Mouse (Mus musculus): ENCODE measurements around the gene Nrn1l.

Gene Nrn1l

DNA sequence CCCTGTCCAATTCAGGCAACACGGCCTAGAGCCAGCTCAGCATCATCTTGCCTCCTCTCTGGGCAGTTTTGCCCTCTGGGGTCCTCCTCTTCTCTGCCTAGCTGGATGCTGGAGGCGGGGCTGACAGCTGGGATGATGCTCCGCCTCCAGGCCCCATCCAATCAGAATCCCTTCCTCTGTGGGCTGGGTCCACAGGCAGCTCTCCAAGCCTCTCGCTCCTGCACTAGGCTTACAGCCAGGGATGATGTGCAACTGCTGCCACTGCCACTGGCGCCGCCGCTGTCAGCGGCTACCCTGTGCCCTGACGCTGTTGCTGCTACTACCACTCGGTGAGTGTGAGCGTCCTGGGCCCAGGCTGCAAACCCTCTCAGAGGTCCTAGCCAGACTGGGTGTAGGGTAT lies at the start of gene Nrn1l:
Nrn1l (plus strand) TSS at position 229 of the 400 bp plus-strand sequence.
- peak; percentile 86 for DNase-seq

GRCm38 (mm10) chr8:105846678-105847077 lies 46.7 kb upstream of the Nrn1l start:
- no peak for DNase-seq

- no peak for DNase-seq
These were observed 43.4 kb upstream of the Nrn1l start for GRCm38 (mm10) chr8:105850014-105850413.

- no peak for DNase-seq
These were observed 42.8 kb upstream of the Nrn1l start for GRCm38 (mm10) chr8:105850611-105851010.

GRCm38 (mm10) chr8:105851651-105852143 lies 41.7 kb upstream of the Nrn1l start:
- peak; percentile 95 for DNase-seq

- DNase-seq = peak; percentile 27
These were observed 41.1 kb upstream of the Nrn1l start for GRCm38 (mm10) chr8:105852146-105852729.

DNA sequence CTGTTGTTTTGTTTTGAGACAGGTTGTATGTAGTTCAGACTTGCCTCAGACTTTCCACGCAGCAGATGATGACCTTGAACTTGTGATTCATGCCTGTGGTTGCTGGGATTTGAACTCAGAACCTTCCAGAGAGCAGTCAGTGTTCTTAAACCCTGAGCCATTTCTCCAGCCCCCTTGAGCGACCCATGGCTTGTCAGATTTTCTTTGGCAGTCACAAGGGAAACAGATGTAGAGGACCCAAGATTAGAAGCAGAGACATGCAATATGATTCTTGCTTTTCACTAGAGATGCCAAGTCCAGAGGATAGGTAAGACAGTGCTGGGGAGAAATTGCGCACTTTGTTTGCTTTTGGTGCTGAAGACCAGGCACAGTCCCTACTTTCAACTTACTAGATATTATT lies 40.2 kb upstream of the Nrn1l start, which contains the start of gene Cenpt:
Cenpt (minus strand) TSS at position 101 of the 400 bp plus-strand sequence.
- no peak for DNase-seq

GRCm38 (mm10) chr8:105854303-105854702 lies 39.1 kb upstream of the Nrn1l start:
- no peak for DNase-seq

GRCm38 (mm10) chr8:105854715-105855216 lies 38.6 kb upstream of the Nrn1l start, which contains the start of gene Thap11:
Gene Thap11, plus strand, starts transcription at chr8:105855132.
- DNase-seq = peak; percentile 96

DNA sequence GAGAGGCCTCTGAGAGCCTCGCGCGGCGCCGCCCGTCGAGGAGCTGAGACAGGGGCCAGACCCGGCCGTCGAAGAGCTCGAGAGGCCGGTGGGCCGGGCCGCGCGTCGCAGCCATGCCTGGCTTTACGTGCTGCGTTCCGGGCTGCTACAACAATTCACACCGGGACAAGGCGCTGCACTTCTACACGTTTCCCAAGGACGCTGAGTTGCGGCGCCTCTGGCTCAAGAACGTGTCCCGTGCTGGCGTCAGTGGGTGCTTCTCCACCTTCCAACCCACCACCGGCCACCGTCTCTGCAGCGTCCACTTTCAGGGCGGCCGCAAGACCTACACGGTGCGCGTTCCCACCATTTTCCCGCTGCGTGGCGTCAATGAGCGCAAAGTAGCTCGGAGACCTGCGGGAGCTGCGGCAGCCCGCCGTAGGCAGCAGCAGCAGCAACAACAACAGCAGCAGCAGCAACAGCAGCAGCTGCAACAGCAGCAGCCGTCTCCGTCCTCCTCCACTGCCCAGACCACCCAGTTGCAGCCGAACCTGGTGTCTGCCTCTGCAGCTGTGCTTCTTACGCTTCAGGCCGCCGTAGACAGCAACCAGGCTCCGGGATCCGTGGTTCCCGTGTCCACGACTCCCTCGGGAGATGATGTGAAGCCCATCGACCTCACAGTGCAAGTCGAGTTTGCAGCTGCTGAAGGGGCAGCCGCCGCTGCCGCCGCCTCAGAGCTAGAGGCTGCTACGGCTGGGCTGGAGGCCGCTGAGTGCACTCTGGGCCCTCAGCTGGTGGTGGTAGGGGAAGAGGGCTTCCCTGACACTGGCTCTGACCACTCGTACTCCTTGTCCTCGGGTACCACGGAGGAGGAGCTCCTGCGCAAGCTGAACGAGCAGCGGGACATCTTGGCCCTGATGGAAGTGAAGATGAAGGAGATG lies 37.9 kb upstream of the Nrn1l start:
- DNase-seq = peak; percentile 68

- DNase-seq = no peak
These were observed 37.1 kb upstream of the Nrn1l start for GRCm38 (mm10) chr8:105856168-105856835.

GRCm38 (mm10) chr8:105858495-105858894 lies 34.9 kb upstream of the Nrn1l start:
- DNase-seq = no peak

GRCm38 (mm10) chr8:105859314-105859713 lies 34.1 kb upstream of the Nrn1l start:
- DNase-seq = no peak

DNA sequence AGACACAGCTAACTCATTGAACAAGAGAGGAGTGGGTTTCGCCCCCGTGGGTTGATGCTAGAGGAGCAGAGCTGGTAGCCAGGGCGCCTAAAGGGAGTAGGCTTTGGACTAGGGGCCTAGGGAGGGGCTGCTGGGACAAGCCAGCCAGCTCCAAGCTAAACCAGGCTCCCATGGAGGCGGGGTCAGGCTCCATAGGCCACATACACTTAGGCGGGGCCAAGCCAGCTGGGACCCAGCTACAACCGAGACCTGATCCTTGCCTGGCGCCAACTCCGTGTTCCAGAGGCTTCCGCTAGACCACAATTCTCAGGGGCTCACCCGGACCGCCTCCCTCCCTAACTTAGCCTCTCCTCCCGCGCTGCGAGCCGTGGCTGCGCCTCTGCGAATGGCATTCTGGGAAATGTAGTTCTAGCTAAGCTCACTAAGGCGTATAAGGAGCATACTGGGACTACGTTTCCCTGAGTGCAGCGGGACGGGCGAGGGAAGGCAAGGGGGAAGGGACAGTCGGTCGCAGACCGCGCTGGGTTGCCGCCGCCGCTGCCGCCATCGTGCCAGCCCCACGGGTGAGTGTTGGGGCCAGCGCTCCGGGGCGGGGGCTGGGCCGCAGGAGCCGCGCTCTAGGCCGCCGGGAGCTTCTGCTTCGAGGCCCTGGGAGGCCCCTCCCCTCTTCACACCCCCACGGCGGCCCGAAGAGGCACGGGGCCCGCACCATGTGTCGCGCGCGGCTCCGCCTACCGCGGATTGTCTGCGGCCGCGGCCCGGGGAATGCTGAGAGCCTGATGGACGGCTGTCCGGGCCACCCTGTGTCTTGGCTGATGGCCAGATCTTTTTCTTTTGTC lies 33.0 kb upstream of the Nrn1l start, which contains the start of gene Nutf2:
Nutf2 (plus strand) TSS at position 438 of the 839 bp plus-strand sequence.
- peak; percentile 97 for DNase-seq

DNA sequence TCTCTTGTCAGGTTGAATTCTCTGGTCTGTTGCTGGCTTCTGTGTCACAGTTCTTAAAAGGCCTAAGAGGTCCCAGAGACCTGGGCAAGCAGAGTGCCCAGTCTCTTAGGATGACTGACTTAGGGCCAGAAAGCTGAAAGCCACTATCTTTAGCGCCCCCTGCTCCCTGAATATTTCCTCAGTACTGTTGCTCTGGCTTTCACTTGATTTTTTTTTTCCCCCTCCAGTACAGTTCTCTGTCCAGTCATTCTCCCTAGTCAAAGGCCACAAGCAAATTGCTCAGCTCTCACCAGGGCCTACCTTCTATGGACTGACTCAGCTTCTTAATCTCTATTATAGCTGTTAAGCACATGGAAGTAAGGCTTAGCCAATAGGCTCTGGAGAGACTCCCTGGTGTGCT lies 31.4 kb upstream of the Nrn1l start:
- peak; percentile 45 for DNase-seq

DNA sequence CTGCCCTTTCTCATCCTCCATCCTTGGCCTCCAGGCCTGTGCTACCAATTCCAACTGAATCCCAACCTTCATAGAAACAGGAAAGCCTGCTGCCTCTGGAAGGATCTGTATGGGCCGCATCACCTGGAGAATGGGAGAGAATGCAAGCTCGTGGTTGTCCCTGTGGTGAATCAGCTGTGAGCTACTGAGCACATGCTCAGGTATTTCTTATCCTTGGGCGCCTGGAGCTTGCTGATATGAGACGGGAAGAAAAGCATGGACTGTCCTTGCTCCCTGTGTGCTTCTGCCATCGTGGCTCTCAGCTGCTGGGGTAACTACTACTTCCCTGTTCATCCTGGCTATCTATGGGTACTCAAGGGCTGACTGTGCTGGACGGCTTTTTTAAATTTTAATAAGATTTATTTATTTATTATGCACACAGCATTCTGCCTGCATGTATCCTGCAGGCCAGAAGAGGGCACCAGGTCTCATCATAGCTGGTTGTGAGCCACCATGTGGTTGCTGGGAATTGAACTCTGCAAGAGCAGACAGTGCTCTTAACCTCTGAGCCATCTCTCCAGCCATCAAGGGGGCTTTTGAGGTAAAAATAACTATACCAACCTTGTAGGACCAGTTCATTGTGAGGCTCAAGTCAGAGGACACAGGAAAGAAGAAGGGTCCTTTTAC lies 26.9 kb upstream of the Nrn1l start:
- DNase-seq = no peak

- DNase-seq = no peak
These were observed 19.1 kb upstream of the Nrn1l start for GRCm38 (mm10) chr8:105874301-105874700.

GRCm38 (mm10) chr8:105880754-105881520 lies 12.4 kb upstream of the Nrn1l start, which contains the start of gene Edc4:
Gene Edc4, plus strand, starts transcription at chr8:105880881.
- DNase-seq = peak; percentile 90

DNA sequence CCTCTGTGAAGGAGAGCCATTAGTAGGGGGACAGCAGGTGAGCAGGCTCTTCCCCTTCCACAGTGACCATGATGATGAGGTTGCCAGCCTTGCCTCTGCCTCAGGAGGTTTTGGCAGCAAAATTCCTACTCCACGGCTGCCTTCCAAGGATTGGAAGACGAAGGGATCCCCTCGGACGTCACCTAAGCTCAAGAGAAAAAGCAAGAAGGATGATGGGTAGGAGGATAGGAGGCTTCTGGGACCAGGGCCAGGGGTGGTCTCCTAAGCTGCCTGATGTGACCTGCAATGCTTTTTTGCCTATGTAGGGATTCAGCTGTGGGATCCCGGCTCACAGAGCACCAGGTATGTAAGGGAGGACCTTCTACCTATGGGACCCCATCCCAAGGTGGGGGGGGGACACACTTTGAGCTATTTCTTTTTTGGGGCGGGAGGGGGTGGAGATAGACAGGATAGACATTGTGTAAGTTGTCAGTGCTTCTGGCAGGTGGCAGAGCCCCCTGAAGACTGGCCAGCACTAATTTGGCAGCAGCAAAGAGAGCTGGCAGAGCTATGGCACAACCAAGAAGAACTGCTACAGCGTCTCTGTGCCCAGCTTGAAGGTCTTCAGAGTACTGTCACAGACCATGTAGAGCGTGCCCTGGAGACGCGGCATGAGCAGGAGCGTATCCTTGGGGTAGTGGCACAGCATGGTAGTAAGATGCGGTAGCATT lies 3.5 kb upstream of the Nrn1l start:
- DNase-seq = no peak

- no peak for DNase-seq
These were observed 2.5 kb upstream of the Nrn1l start for GRCm38 (mm10) chr8:105890870-105891269.

All from kidney, postnatal 10 days (tissue).